Mouse (Mus musculus) gastrocnemius, postnatal 4 days (tissue): ENCODE data around the gene Sp6. TPM values are rescaled to one million over a fixed set of nuclear protein-coding genes. Genes with fewer than 3 reads are reported as not detected.

Source experiments
- DNase-seq, 2 experiments: peaks; one replicate each; pipeline ENCODE4 v3.0.0; 2021 to 2022; ENCODE audit warnings: low spot score in 2 of 2, mixed read lengths in 2 of 2
- total RNA-seq, 2 experiments: library from RNA; stranded (reverse); gene quantifications; 2 replicates each; pipeline ENCODE4 v1.2.3; 2021

Sp6 gene
- total RNA-seq, 2 experiments from 2014 or later, result 0.27 to 0.34 TPM

DNA sequence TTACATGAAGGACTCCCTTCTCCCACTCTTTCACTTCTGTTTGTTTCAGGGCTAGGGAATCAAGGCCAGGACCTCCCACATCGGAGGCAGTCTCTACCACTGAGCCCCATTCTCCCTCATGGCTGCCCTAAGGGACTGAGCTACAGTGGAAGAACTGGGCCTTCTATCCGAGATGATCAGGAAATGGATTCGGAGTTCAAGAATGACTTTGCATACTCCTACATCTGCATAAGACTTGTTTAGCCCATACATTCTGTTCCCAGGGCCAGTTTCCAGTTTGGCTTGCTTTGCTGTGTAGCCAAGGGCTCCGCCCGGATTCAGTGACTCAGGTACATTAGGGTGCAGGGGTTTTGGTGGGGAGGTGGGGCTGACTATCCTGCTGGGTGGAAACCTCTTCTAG is 33.2 kb upstream of the Sp6 start:
- DNase-seq, result no peak

GRCm38 (mm10) chr11:96981461-96981860 is 31.7 kb upstream of the Sp6 start:
- DNase-seq, result no peak

DNA sequence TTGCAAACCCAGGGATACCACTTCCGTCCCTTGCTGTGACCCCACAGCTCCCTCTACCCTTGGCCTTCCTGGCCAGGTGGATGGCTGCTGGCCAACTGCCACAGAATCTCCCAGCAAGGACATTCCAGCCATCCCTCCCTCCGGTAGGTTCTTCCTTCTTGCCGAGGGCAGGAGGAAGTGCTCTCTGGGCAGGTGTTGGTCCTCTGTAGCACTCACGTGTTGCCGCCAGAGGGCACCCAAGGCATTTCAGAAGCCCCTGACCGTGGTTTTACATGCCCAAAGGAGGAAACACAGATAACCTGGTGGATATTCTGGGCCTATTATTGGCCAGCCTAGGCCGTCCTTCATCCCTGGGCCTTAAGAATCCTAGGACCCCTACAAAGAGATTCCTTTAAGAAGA is 30.8 kb upstream of the Sp6 start:
- DNase-seq, result peak; percentile 52 to 72

- no peak for DNase-seq
Measured at GRCm38 (mm10) chr11:96982859-96983258, 30.3 kb upstream of the Sp6 start, which contains the start of gene Sp2. TSS of gene Sp2 (minus strand) at chr11:96982959.

GRCm38 (mm10) chr11:96984903-96985302 is 28.3 kb upstream of the Sp6 start:
- no peak for DNase-seq

- no peak for DNase-seq
Measured at GRCm38 (mm10) chr11:96986463-96986862, 26.7 kb upstream of the Sp6 start.

- no peak for DNase-seq
Measured at GRCm38 (mm10) chr11:96987873-96988655, 25.1 kb upstream of the Sp6 start.

GRCm38 (mm10) chr11:96991501-96991900 is 21.7 kb upstream of the Sp6 start:
- no peak for DNase-seq

DNA sequence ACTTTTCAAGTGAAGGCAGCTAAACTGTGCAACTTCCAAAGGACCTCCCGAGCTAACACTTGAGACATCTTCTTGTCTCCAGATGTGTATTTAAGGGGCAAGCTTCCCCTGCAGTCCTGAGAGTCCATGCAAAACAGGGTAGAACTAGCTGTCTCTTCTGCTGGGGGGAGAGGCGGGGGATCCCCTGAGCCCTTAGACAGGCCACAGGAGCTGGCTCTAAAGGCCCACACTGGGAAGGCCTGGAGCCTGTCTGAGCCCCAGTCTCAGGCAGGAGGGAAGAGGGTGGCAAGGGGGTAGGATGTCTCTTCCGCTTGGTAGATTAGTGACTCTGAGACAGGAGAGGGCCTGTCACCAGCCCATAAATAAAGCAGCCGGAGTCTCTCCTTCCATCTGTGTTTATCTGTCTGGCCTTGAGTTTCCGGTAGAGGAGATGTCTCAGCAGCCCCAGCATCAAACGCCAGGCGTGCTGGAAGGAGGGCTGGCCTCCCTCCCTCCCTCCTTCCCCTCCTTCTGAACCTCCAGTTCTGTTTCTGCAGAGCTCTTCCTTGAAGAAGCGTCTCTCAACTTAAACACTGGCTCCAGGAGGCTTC is 20.4 kb upstream of the Sp6 start:
- no peak for DNase-seq

DNA sequence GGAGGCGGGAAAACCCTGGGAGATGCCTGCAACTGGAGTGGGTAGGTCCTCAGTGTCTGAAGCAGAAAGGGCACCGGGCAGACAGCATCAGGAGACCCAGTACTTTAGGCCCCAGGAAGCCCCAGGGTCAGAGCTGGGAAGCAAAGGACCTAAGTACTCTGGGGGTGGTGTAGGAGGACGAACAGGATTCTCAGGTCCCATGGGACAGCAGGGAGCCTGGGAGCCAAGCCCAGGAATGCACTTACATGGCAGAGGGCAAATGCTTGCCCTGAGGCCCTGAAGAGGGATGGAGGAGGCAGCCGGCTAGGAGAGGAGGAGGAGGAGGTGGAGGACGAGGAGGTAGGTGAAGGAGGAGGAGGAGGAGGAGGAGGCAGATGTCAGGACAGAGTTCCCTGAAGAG is 18.2 kb upstream of the Sp6 start:
- no peak for DNase-seq

DNA sequence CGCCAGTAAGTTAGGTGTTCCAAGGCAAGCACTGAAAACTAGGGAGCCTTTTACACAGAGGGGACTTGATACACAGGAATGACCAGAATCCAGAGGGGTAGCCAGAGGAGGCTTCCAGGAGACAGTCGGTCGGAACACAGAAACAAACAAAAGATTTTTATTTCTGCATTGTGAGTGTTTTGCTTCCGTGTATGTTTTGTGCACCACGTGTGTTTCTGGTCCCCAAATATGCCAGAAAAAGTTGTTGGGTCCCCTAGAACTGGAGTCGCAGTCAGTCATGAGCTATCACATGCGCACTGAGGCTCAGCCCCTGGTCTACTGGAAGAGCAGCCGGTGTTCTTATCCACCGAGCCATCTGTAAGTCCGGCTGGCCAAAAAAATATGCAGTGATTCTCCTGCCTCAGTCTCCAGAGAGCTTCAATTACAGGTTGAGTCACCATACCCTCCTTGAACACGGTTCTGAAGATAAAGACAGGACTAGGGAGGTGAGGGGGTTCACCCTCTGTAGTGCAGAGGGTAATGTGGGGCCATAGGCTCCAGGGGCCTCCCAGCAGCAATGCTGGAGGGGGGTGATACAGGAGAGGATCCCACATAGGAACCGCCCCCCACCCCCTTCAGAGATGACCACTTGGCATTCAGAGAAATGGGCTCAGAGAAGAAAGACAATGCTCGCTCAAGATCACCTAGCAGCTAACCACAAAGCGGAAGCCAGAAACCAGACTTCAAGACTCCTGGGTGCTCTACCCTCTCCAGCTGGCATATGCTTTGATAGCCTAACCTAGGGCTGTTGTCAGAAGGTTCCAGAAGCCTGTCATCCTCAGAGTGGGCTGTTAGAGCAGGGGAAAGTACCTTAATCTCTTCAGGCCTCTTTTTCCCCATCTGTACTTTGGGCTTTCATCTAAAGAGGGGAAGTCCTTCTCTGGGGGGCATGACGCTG is 17.1 kb upstream of the Sp6 start:
- no peak for DNase-seq

DNA sequence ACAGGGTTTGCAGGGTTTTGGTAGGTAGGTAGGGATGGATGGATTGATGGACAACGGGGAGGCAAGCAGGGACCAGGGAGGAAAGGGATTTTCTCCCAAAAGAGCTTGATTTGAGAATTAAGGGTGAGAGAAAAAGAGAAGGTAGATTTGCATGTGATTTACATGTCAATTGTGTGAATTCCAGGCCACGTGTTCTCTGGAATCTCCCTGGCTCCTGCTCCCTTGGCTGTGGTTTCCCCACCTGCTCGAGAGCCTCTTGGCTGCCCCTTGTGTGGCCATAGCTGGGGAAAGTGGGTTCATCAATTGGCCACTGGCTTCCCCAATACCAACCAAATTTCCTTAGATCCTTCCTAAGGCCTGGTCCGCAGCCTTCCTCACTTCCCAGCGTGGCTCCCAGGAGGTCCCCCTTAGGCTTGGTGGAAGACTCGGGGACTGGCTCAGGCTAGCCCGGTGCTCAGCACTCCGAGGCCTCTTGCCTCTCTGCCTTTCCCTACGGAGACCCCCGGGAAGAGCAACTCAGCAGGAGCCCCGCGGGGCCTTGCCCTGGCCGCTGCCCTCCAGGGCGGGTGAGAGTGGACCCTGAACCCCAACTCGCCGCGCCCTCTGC is 16.3 kb upstream of the Sp6 start:
- no peak for DNase-seq

DNA sequence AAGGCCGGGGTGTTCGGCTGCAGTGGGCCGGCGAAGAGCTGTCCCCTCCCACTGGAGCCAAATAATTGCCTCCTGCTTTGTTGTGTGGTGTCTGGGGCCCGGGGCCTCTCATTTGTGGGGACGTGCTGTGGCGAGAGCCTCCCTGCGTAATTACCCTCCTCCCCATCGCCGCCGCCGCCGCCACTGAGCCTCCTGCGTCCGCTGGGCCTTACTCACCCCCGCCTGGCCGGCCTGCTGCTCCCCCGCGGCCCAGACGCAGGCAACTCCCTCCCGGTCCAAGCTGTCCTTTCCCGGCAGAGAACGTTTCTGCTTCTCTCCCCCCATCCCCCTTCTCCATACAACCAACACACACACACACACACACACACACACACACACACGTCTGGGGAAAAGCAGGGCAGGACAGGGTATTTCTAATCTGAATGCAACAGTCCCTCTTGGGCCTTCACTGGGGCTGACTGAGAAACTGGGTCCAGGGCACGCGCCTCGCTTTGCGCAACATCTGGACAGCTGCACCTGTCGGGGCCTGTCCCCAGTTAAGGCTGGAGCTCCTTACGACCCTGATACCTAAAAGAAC is 15.7 kb upstream of the Sp6 start:
- DNase-seq, result no peak

DNA sequence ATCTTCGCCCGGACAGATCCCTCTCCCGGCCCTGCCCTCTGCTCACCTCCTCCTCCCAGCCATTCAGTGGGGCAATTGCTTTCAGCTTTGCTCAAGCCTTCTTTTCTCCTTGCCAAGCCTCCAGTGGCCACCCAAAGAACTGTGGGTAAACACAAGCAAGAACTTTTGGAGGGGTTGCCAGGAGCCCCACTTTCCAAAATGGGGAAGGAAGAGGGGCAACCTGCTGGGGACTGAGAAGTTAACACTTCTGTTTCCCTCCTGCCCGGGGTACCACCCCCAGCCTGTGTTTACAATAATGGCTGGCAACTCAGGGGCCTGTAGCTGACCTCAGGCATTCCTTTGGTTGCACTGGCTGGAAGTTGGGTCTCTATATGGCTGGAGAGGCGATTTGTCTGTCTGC is 10.0 kb upstream of the Sp6 start:
- no peak for DNase-seq

GRCm38 (mm10) chr11:97007093-97007794 is 6.0 kb upstream of the Sp6 start:
- no peak for DNase-seq

- DNase-seq, result no peak
Measured at GRCm38 (mm10) chr11:97009198-97009790, 3.9 kb upstream of the Sp6 start.

DNA sequence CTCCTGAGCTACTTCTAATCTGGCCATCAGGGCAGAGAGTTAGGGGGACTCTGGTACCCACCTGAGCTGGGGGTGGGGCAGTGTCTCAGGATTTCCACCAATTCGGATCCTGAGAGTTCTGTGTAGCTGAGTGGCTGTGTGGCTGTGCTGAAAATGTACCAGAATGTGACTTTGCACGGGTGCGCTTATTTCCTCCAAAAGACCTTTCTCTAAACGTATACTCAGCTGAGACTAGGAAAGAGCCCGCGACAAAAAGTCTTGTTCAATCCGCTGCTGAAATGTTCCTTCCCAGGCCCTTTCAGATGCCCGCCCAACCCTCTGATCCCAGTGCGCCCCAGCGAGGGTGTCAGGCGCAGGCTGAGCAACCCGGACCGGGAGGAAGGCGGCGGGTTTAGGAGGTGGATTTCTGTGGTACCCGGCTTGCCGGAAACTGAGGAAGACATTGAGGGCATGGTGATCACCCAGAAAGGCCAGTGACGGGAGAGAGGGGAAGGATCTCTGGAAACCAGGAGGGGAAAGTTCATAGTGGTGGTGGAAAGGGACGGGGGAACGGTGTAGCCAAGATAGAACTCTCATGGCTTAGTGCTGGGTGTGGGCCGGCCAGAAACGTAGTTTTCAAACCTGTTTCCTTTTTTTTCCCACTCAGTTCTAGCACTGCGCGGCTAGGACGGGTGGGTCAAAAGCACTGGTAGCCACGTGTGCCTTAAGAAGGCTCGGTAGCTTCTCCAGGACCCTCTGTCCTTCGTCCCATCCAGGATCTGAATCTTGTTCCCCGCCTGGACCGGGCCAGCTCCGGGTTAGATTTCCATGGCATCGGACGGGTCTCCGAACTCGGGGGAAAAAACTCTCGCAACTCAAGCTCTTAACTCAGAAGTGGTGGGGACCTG is 4.7 kb downstream of the Sp6 start:
- no peak for DNase-seq

DNA sequence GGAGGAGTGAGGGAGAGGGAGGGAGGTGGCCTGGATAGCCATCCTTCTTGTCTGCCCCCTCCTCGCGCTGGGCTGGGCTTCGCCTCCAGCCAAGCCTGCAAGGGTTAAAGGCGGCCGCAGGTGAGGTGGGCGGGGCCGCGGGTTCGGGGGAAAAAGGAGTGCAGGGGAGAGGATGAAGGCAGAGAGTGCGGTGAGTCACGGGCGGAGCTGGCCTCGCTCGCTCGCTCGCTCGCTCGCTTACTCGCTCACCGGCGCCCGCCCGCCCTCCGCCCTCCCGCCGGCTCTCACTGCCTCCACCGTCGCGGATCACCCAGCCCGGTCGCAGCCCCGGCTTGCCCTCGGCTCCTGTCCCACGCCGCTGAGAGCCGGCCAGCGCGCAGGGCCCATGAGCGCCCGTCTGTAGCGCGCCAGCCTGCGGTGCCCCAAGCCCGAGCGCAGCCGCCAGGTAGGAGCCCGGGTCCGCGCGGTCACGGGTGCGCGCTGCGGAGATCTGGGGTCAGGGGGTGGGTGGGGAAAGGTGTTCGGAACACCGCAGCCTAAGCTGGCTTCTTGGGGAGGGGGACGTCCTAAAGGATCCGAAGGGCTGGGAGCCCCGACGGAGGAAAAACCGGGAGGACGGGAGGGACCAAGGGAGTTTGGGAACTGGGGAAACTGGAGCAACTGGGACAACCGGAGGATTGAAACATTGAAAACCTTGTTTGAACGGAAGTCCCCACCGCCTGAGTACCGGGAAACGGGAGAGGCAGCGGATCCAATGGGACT is 5.6 kb downstream of the Sp6 start:
- DNase-seq, result no peak
